Mouse (Mus musculus) lung, adult 18-20 months (tissue): ENCODE measurements at regions not wholly inside any gene's neighbourhood (a gene's known extent, or its start where the extent isn't known, plus 50 kb on each side); places are given as distances from the start of the nearest gene placed in this dataset.

ENCODE experiments used
- DNase-seq, 2 experiments: peaks; one replicate each; pipeline ENCODE4 v3.0.0; 2022; ENCODE audit warnings: mixed read lengths in 2 of 2

- no peak for DNase-seq
Measured at GRCm38 (mm10) chr15:93690717-93691116, 95.0 kb upstream of the Prickle1 start.

- no peak for DNase-seq
Measured at GRCm38 (mm10) chr15:93690011-93690410, 94.3 kb upstream of the Prickle1 start.

- no peak for DNase-seq
Measured at GRCm38 (mm10) chr15:93686385-93686784, 90.7 kb upstream of the Prickle1 start.

GRCm38 (mm10) chr15:93681602-93682001 lies 85.9 kb upstream of the Prickle1 start:
- no peak for DNase-seq

- DNase-seq: no peak
Measured at GRCm38 (mm10) chr15:93675624-93676023, 79.9 kb upstream of the Prickle1 start.

GRCm38 (mm10) chr15:93673976-93674375 lies 78.3 kb upstream of the Prickle1 start:
- no peak for DNase-seq

- DNase-seq: no peak
Measured at GRCm38 (mm10) chr15:93663876-93664275, 68.2 kb upstream of the Prickle1 start.

GRCm38 (mm10) chr15:93662601-93663000 lies 66.9 kb upstream of the Prickle1 start:
- DNase-seq: no peak

- no peak for DNase-seq
Measured at GRCm38 (mm10) chr15:93661801-93662200, 66.1 kb upstream of the Prickle1 start.

- no peak for DNase-seq
Measured at GRCm38 (mm10) chr15:93660952-93661648, 65.4 kb upstream of the Prickle1 start.

- no peak for DNase-seq
Measured at GRCm38 (mm10) chr15:93657171-93657570, 61.5 kb upstream of the Prickle1 start.

GRCm38 (mm10) chr15:93656713-93657112 lies 61.0 kb upstream of the Prickle1 start:
- no peak for DNase-seq

- no peak for DNase-seq
Measured at GRCm38 (mm10) chr15:93655743-93656142, 60.1 kb upstream of the Prickle1 start.

- no peak for DNase-seq
Measured at GRCm38 (mm10) chr15:93655243-93655642, 59.6 kb upstream of the Prickle1 start.

GRCm38 (mm10) chr15:93653378-93653777 lies 57.7 kb upstream of the Prickle1 start:
- DNase-seq: no peak

GRCm38 (mm10) chr15:93650981-93651757 lies 55.5 kb upstream of the Prickle1 start:
- DNase-seq: no peak

- no peak for DNase-seq
Measured at GRCm38 (mm10) chr15:93650009-93650522, 54.4 kb upstream of the Prickle1 start.

- DNase-seq: no peak
Measured at GRCm38 (mm10) chr15:93648646-93649045, 53.0 kb upstream of the Prickle1 start.

GRCm38 (mm10) chr15:93646820-93647219 lies 51.1 kb upstream of the Prickle1 start:
- no peak for DNase-seq

- no peak for DNase-seq
Measured at GRCm38 (mm10) chr15:93645950-93646349, 50.3 kb upstream of the Prickle1 start.
